Mouse (Mus musculus) testis, adult 2 months (tissue): ENCODE measurements at regions not wholly inside any gene's neighbourhood (a gene's known extent, or its start where the extent isn't known, plus 50 kb on each side); places are given as distances from the start of the nearest gene placed in this dataset.

ENCODE experiments used
- H3K27ac ChIP-seq: fragments of 200-500 bp; 2 replicates; pipeline ENCODE4 v1.5.1; 2012; ENCODE audit warnings: low read depth, low read length; ENCODE audit not compliant: control insufficient read depth, insufficient read depth
- H3K27me3 ChIP-seq: fragments of 200-500 bp; 2 replicates; pipeline ENCODE4 v1.6.1; 2012; ENCODE audit warnings: mild to moderate bottlenecking, low read length, moderate library complexity; ENCODE audit not compliant: control insufficient read depth, insufficient read depth
- H3K36me3 ChIP-seq: fragments of 200-500 bp; 2 replicates; pipeline ENCODE4 v1.6.1; 2012; ENCODE audit warnings: mild to moderate bottlenecking, low read length; ENCODE audit not compliant: control insufficient read depth, insufficient read depth
- H3K4me1 ChIP-seq: fragments of 200-500 bp; 2 replicates; pipeline ENCODE4 v1.6.1; 2012; ENCODE audit warnings: low read length; ENCODE audit not compliant: control insufficient read depth, insufficient read depth
- H3K4me3 ChIP-seq: fragments of 200-500 bp; 2 replicates; pipeline ENCODE4 v1.5.1; 2012; ENCODE audit warnings: low read depth, mild to moderate bottlenecking, low read length, moderate library complexity, mixed read lengths; ENCODE audit not compliant: control insufficient read depth
- CTCF ChIP-seq: fragments of 200-500 bp; IDR thresholded peaks from 2 replicates; pipeline ENCODE4 v1.5.1; 2012; ENCODE audit warnings: low read depth, mild to moderate bottlenecking, inconsistent platforms, low read length, moderate library complexity; ENCODE audit not compliant: control insufficient read depth, insufficient read depth, insufficient replicate concordance
- POLR2A ChIP-seq: fragments of 200-500 bp; IDR thresholded peaks from 2 replicates; pipeline ENCODE4 v1.6.1; 2012; ENCODE audit warnings: low read depth, mild to moderate bottlenecking, inconsistent platforms, low read length, moderate library complexity; ENCODE audit not compliant: control insufficient read depth

DNA sequence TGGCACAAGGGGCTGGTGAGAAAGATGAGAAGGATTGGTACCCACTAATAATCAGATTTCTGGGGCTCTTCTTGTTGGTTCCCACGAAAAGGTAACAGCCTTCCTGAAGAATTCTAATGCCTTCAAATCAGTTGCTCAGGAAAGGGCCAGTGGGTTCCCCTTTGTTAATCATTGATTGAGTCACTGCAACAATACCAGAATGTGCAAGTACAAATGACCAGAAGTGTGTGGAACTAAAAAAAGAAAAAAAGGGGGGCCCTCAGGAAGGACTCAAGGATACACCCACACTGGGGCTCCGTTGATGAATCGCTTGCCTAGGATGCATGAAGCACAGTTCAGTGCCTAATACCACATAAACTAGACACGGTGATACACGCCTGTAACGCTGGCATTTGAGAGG lies 179.0 kb upstream of the Klf3 start:
- TF ChIP-seq CTCF: no peak
- Histone ChIP-seq H3K36me3 (no peaks in the 10 kb centered on the region), H3K27ac (no peak overlapping the region), H3K27me3 (no peaks in the 10 kb centered on the region), H3K4me3 (no peak overlapping the region), H3K4me1 (peaks cover 2% of the 10 kb centered on the region; the same call in 1 of the 2 replicates)

DNA sequence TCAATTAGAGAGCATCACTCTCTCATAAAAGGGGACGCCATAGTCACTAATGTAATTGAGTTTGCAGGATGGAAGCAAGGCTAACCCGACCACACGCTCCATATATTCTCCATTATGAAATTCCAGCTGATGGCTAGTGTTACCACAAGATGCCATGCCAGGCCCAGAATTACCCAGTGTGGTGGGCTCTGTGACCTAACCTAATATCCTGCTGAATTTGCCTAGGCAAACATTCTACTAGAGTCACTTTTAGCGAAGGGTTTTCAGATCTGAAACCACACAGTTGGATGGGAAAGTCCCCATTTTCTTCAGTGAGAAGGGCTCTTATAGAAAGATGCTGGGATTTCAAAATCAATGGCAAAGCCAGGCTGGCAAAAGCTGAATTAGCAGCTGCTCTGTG lies 177.8 kb upstream of the Klf3 start:
- Histone ChIP-seq H3K36me3 (no peaks in the 10 kb centered on the region), H3K4me3 (no peak overlapping the region), H3K27me3 (no peaks in the 10 kb centered on the region), H3K27ac (no peak overlapping the region), H3K4me1 (peaks cover 2% of the 10 kb centered on the region; the same call in 1 of the 2 replicates)
- TF ChIP-seq POLR2A (no peak), CTCF (no peak)

DNA sequence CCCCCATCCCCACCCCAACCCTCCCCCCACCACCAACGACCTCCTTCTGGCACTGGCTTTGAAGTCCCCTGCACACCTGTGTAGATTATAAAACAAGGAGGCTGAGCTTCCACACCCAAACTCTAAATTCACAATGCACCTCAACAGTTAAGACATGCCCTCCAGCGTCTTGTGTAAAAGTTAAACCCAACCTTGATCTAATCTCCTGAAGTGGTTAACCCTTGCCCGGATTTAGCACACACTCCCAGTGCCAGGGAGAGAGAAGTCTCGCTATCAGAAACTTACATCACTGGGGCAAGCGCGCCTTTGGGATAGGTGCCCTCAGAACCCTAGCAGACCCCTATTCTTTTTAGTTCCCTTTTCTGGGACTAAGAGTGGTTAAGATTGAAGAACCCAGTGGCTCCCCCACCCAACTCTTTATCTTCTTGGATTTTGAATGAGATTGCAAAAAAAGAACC lies 177.3 kb upstream of the Klf3 start:
- Histone ChIP-seq H3K4me3 (no peak overlapping the region), H3K36me3 (no peaks in the 10 kb centered on the region), H3K4me1 (peaks cover 2% of the 10 kb centered on the region; the same call in 1 of the 2 replicates), H3K27ac (no peak overlapping the region), H3K27me3 (no peaks in the 10 kb centered on the region)
- TF ChIP-seq POLR2A (no peak), CTCF (no peak)

- H3K27me3 ChIP-seq: no peaks in the 10 kb centered on the region
- TF ChIP-seq POLR2A (no peak), CTCF (no peak)
- no peak overlapping the region for H3K4me3 ChIP-seq
- H3K36me3 ChIP-seq: no peaks in the 10 kb centered on the region
- H3K27ac ChIP-seq: no peak overlapping the region
- peaks cover 2% of the 10 kb centered on the region; the same call in 1 of the 2 replicates for H3K4me1 ChIP-seq
Measured at GRCm38 (mm10) chr5:64626351-64626750, 176.8 kb upstream of the Klf3 start.

GRCm38 (mm10) chr5:64630582-64630981 lies 172.6 kb upstream of the Klf3 start:
- Histone ChIP-seq H3K36me3 (no peaks in the 10 kb centered on the region), H3K27ac (no peak overlapping the region), H3K4me1 (peaks cover 2% of the 10 kb centered on the region; the same call in 1 of the 2 replicates), H3K27me3 (no peaks in the 10 kb centered on the region), H3K4me3 (no peak overlapping the region)
- TF ChIP-seq CTCF (no peak), POLR2A (no peak)

- no peak overlapping the region for H3K27ac ChIP-seq
- H3K4me3 ChIP-seq: no peak overlapping the region
- no peaks in the 10 kb centered on the region for H3K27me3 ChIP-seq
- H3K4me1 ChIP-seq: no peaks in the 10 kb centered on the region
- no peaks in the 10 kb centered on the region for H3K36me3 ChIP-seq
- TF ChIP-seq CTCF: no peak
- TF ChIP-seq POLR2A: no peak
Measured at GRCm38 (mm10) chr5:64632171-64632570, 171.0 kb upstream of the Klf3 start.

GRCm38 (mm10) chr5:64634008-64634407 lies 169.2 kb upstream of the Klf3 start:
- no peaks in the 10 kb centered on the region for H3K27me3 ChIP-seq
- H3K4me1 ChIP-seq: no peaks in the 10 kb centered on the region
- TF ChIP-seq CTCF: no peak
- no peak for TF ChIP-seq POLR2A
- no peak overlapping the region for H3K27ac ChIP-seq
- no peak overlapping the region for H3K4me3 ChIP-seq
- H3K36me3 ChIP-seq: no peaks in the 10 kb centered on the region

- H3K36me3 ChIP-seq: no peaks in the 10 kb centered on the region
- no peak overlapping the region for H3K4me3 ChIP-seq
- H3K4me1 ChIP-seq: no peaks in the 10 kb centered on the region
- TF ChIP-seq POLR2A (no peak), CTCF (no peak)
- no peaks in the 10 kb centered on the region for H3K27me3 ChIP-seq
- no peak overlapping the region for H3K27ac ChIP-seq
Measured at GRCm38 (mm10) chr5:64634721-64635120, 168.5 kb upstream of the Klf3 start.
